Mouse (Mus musculus) frontal cortex, adult (tissue): Measurements from ENCODE around the gene Cmas.
A peak's percentile ranks its signal among the peaks of the same experiment; 100 is the strongest.

Experiments
- ATAC-seq: cut with Nextera tagmentation; 2 replicates; pipeline ENCODE4 v1.9.2; 2017; ENCODE audit warnings: mild to moderate bottlenecking, moderate library complexity, mixed read lengths; ENCODE audit not compliant: low TSS enrichment

Cmas gene

DNA sequence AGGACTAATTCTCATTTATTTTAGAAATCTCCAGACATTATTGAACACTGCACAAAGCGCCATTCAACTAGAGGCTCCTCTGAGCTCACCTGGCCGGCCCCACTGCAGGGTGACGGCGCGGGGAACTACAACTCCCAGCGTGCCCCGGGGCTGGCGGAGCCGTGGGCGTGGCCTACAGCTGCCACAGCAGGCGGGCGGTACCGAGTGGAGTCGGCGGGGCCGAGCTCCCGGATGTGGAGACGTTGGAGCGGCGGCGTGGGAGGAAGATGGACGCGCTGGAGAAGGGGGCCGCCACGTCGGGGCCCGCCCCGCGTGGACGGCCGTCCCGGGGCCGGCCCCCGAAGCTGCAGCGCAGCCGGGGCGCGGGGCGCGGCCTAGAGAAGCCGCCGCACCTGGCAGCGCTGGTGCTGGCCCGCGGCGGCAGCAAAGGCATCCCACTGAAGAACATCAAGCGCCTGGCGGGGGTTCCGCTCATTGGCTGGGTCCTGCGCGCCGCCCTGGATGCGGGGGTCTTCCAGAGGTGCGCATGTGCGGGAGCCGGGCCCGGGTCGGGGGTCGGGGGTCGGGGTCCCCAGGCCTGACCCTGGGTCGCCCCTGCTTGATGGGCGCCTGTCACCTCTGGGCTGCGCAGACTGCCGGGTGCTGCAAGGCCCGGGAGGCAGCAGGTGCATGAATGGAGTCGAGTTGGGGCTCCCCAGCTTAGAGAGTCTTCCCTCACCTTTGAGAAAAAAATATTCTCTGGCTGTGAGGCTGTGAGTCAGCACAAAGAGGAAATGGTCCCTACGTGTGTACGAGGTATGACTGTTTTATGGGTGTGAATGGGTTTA, at the start of gene Cmas:
Gene Cmas, plus strand, starts transcription at position 180 of the 827 bp plus-strand sequence.
- ATAC-seq, result peak; percentile 91

DNA sequence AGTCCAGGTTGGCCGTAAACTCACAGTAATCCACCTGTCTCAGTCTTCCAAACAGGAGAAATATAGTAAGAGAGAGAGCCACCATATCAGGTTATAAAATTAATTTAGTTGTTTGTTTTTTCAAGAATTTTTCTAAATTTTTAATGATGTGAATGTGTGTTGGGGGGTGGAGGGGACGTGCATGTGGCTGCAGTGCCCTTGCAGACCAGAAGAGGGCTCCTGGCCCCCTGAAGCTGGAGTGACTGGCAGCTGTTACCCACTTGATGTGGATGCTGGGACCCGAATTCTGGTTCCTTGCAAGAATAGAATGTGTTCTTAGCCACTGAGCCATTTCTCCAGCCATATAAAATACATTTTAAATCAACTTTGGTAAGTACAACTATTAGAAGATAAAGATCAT, 49.8 kb upstream of the Cmas start:
- ATAC-seq, result no peak

DNA sequence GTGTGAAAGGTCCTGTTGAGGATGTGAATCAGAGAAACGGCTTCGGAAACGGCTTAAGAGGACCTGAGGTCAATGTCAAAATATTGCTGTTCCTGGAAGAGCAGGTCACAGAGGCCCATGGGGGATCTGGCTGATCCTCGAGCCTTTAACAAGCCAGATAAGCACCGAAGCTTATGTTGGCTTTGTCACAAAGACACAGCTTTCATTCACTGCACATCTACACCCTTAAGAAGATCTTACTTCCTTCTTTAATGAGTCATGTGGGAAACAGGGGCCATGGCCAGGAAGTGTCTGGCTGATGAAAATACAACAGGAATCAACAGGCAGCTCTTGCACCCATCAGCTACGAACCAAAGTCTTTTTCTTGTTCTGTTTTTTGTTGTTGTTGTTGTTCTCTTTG, 48.1 kb upstream of the Cmas start:
- ATAC-seq, result no peak

DNA sequence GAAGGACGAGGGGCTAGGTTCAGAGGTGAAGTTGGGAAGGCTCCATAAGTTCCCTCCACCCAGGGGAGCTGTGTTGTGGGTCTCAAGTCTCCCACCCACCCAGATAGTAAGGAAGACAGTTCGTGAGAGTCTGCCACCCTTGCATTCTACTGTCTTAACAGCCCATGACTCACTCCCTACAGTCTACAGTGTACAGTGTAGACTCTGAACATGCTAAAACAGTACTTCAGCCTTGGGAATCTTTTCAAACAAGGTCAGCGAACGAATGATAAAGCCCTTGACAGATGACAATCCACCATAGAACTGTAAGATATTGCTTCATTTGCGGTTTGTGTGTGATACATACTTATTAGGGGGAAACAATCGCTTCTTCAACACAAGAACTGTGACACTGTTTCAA, 45.8 kb upstream of the Cmas start:
- ATAC-seq, result no peak

DNA sequence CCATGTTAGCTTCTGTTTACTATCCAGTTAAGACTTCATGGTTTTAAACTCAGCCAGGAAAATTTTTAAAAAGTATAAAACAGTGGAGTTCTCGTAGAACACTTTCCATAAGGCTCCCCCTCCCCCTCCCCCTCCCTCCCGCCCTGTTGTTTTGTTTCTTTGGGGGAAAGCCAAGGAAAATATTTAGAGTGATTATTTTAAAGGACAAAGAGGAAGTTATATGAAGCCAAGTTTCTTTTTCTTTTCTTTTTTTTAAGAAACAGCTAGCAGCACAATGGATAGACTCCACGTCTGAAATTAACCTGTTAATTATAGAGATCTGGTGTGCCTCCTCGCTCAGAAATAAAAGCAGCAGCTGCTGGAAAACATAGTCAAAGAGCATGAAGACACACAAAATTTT, 45.4 kb upstream of the Cmas start:
- ATAC-seq, result no peak

DNA sequence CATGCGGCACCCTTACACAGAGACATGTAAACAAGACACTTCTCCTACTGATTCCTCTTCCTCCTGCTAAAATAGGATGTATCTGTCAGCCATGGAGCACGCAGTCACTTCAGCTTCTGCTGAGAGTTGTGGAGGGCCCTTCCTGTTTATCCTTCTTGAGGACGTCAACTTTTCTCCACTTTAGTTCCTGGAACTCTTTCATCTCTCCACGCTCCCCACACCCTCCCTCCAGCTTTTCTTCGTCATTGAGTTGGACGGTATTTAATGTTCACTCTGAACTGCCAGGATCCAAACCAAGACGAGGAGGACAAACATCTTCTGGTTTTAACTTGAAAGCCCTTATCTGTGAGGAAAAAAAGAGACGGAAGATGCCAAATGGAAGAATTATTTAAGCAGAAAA, 41.5 kb upstream of the Cmas start:
- no peak for ATAC-seq

DNA sequence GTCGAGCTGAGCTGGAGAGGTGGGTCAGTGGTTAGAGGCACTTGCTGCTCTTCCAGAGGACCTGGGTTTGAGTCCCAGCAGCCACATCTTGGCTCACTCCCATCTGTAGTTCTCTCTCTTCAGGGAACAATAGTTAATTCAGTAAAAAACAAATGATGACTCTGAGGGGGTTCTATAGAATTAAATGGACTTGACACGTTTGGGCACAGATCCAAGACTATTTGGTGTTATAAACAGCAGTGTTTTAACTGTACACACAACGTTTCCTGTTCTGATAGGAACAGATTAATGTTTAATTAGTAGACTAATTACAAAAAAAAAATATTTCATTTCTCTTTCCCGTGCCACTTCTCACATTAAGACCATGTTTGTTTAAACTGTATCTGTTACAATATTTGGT, 39.3 kb upstream of the Cmas start:
- ATAC-seq, result no peak

DNA sequence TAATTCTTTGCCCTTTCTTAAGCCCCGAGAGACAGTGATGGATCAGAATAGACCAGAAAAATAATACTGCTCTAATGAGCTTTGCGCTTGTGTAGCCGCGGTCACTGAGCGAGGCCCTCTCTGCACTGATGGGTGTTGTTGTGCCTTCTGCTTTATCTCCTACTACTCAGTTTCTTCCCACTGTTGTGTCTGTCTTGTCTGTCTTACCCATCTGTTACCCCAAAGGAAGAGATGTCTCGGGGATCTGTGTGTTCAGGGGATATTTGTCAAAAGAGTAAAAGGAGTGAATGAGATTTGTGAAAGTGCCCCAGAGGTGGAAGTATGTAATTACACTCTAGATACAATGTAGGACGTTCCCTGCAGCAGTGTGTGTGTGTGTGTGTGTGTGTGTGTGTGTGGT, 38.3 kb upstream of the Cmas start:
- ATAC-seq, result peak; percentile 31; the same call in 1 of the 2 replicates

DNA sequence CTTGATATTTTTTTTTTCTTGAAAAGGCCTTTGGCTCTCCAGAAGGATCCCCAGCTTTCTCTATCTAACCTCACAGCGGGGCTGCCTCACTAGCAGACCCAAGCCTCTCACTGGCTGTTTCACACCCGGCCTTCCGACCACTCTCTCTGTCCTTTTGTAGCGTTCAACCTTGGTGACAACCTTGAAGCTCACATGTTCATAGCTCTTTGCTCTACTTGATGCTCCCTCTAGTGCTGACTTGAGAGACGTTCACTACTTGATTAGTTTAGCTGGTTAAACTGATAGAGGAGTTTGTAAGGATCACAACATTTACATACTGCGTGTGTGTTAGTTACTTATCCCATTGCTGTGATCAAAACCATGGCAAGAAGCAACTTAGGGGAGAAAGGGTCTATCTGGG, 35.8 kb upstream of the Cmas start:
- ATAC-seq, result no peak

DNA sequence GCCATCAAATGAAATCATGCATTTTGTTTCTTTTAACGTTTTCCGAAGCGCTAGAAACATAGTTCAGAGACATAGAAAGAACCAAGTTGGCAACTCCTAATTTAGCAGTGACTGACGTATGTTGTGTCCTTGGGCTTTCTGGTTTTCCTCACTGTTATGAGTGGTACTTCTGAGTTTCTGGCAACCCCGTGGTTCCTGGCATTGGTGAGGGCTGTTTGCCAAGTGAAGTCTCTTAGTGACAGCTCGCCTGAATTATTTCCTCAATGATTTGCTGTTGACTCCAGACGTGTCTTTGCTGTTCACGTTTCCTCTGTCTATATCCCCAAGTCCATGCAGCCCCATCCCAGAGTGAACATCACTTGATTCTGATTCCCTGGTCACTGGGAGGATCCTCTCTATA, 34.8 kb upstream of the Cmas start:
- ATAC-seq, result no peak

DNA sequence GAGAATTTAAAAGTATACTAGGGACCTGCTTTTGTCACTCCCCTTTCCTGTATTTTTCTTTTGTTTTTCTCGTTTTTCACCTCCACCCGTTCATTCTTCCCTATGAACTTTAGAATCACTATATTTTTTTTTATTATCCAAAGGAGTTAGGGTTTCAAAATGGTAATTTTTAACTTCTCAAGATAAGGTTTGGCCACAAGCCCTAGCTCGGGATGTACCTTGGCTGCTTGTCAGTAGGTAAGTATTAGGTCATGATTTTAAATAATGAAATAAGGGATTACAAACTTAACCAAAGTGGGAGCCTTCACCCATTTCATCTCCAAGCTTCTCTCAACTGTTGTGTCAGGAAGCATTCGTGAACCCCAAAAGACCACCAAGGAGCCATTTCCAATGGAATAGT, 30.5 kb upstream of the Cmas start:
- no peak for ATAC-seq

DNA sequence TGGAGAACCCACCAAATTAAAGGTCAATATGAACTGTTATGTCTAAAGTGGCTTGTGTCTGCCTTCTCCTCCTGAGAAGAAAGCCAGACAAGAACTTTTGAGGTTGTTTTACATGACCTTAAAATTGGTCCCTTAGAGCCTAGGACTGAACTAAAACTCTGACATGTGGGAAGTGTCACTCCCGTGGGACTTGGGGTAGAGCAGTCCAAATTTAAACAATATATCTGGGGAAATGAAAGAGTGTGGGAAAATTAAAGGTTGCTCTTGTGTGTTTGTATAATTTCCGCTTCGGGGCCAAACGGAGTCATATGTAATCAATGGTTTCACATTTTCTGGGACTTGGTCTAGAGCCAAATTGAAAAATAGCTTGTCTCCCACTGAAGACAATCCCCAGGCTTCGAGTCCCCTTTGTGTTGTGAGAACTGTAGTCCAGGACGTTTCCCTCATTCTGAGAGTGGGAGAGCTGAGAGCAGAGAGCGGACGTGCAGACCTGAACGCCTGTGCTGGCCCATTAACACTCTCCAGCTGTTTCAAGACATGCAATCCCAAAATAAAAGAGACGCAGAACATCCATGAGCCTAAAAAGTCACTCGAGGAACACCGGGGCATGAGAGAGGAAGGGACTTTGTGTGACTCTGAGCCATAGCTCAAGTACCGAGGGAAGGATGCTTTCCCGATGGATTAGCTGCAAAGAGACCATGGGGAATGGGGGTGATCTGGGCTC, 23.8 kb upstream of the Cmas start:
- ATAC-seq, result no peak

DNA sequence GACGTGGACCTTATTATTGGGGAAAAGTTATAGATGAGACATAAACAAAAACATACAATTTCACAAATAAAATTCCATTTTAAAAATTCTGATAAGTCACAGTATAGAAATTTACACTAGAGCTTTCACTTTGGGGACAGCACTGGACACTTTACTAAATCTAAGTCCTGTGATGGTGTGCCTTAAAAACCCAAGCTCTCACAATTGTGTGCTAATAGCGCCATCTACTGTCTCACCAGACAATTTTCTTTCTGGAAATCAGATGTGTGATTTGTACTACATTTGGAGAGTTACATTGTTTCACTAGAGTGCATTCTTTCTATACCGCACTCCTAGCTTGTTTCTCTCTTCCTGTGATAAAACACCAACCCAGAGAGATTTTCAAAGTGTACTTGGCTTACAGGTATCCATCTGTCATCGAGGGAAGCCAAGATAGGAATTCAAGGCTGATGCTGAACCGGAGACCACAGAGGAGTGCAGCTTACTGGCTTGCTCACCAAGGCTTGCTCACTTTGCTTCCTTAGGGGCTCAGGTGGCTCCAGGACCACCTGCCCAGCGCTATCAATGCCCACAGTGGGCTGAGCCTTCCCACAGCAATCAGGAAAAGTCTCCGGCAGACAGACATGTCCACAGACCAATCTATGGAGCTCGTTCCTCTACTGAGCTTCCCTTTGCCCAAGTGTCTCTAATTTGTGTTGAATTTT, 21.0 kb upstream of the Cmas start:
- ATAC-seq, result peak; percentile 88

DNA sequence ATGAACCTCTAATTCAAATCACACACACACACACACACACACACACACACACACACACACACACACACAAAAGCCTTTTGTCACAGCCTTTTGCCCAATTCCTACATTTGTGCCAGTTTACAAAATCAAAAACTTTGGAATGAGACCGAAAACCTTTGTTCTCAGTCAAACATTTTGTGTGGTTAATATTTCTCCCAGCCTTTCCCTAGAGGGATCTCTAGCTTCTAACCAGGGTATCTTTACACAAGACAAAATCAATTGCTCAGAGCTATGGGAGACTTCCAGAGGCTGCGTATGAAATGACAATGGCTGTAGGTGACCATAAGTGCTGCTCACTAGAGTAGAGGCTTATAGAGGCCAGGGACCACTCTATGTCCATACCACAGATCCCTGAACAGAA, 18.3 kb upstream of the Cmas start:
- ATAC-seq, result no peak

DNA sequence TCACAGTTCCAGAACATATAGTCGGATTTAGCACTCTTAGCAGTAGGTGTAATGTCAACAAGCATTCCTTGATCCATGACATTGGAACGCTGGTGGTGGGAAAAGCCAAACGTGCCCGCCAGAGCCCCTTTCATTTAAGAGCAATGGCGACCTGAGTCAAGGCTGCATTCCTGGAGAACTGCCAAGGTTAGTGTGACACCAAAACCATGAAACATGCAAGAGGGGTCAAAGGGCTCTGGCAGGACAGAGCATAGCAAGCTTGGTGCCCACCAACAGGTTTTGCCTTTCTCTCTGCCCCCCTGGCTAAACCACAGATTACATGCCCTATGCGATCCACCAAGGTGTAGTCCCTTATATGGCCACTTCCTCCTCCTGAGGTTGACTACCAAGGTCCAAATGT, 17.8 kb upstream of the Cmas start:
- no peak for ATAC-seq

DNA sequence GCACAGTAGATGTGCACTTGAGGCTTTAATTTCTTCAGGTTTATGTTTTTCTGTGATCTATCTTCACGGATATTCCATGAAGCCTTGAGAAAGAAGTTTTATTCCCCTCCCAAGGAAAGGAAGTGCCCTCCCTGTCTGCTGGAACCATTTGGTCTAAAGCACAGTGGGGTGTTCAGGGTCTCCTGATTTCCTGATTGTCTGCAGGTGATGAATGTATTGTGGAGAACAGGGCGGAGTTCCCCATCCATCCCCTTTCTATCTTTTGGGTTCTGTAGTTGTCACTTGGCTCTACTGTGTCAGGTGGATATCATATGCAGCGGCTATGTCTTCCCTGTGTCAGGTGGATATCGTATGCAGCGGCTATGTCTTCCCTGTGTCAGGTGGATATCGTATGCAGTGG, 14.7 kb upstream of the Cmas start:
- ATAC-seq, result no peak

DNA sequence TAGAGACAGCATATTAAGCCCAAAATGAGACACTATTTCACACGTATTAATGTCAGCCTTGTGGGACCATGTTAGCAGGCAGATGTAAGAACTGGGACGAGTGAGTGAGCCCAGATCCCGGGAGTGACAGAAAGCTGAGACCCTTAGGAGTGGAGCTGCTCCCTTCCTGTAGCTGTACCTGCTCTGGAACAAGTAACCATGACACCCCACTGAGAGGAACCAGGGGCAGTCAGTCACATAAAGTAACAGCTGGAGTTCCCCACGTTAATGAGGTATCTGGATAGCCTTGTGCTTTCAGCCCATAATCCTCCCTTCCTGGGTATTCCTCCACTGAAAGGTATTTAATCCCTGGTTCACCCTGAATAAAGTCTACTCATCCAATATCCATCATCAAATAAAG, 13.3 kb upstream of the Cmas start:
- no peak for ATAC-seq

DNA sequence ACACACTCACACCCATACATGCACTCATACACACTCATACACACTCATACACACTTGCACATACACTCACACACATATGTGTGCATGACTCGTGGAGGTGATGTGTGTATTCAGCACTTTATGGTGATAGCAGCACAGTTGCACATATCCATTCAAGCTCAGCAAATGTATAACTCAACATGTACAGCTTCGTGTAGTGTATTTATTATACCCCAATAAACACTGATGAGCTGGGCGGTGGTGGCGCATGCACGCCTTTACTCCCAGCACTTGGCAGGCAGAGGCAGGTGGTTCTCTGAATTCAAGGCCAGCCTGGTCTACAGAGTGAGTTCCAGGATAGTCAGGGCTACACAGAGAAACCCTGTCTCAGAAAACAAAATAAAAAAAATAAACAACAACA, 11.0 kb upstream of the Cmas start:
- ATAC-seq, result no peak

DNA sequence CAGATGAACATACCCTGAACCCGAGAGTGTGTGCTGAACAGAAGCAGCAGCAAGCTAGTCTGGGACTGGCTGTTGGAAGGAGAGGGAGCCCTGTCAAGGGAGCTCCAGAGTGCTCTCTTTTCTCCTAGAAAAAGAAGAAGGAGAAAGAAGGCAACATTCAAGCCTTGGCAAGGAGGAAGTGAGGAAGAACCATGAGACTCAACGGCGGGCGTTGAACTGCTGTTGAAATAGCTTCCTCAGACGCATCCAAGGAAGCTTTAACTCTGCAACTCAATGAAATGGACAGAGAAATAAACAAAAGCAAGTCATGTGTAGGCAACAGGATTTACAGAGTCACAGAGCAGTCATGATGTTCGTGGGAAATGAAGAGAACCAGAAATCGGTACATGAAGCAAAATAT, 9.7 kb upstream of the Cmas start:
- peak; percentile 57 for ATAC-seq

DNA sequence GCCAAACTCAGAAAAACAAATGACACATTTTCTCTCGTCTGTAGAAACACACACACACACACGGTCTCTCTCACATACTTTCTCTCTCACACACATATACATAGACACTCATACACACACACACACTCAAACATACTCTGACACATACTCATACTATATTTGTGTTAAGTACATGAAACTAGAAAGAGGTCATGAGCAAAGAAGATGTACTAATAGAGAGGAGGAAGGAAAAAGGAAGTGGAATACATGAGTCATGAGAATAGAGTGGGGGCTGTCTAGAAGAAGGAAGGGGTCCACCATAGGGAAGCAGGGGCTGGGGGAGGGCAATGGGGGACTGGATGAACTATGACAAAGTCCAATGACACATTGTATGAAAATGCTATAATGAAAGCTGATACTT, 9.3 kb upstream of the Cmas start:
- no peak for ATAC-seq

DNA sequence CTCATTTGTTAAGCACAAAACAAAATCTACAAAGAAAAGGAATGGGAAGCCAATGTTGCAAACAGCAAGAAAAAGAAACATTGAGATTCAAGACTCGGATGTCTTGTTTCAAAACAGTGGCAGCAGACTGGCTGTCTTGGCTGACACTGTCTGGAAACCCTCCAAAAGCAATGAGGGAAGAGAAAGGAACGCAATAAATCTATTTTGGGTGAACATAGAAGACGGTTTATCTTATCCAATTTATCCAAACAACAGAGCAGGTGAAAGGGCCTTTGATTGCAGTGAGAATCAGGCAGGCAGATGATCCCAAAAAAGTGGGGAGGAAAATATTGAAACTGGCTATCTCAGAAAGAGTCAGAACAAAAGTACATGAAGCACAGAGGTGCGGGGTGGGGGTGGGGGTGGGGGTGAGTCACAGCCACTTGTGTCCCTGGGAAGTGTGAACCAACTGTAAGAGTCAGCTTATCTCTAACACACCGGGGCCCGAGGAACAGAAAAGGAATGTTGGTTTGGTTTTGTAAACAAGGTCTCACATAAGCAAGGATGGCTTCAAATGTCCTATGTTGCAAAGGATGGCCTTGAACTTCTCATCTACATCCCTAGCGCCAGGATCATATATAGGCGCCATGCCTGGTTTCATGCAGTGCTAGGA, 8.3 kb upstream of the Cmas start:
- 0 out of 2 replicates have a peak, but pooled peaks have one; percentile 41 for ATAC-seq

DNA sequence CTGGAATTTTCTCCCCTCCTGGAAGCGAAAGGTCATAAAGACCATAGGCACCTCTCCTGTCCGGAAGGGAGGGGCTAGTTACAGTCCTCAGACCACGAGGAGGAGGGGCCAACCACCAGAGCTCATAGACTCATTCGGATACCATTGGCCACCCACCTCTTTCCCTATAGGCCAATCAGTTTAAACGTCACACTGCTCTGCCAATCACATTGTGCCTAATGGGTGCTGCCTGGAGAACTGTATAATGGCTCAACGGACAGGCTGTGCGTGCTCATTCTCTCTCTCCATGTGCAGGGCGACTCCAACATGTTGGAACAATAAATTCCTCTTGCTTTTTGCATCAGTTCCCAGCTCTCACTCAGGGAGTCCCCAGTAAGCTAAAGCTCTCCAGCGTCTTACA, 5.1 kb upstream of the Cmas start:
- ATAC-seq, result no peak
